Mouse (Mus musculus): Measurements from ENCODE around the gene Gck. TPM values are rescaled to one million over a fixed set of nuclear protein-coding genes. Genes with fewer than 3 reads are reported as not detected.

Gene Gck
- polyA plus RNA-seq, 1 experiment from 2014 or later: 2.3 TPM

DNA sequence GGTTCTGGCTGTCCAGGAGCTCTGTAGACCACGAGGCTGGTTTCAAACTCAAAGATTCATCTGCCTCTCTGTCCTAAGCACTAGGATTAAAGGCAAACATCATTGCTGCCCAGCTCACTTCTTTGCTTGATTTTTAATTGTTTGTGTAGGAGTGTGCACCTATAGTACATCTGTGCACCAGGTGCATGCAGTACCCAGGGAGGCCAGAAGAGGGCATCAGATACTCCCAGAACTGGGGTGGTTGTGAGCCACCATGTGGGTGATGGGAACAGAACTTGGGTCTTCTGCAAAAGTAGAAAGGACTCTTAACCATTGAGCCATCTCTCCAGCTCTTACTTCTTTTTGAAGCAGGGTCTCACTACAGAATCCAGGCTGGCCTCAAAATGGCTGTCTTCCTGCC is 91.2 kb downstream of the Gck start:
- Histone ChIP-seq H3K27me3 (replicated peaks; ENCODE audit: control insufficient read depth, insufficient read depth, low read length) (no peaks in the 10 kb centered on the region; the same call in 1 of the 2 replicates), H3K36me3 (ENCODE audit: control insufficient read depth, insufficient read depth, low read length) (no peaks in the 10 kb centered on the region), H3K27ac (ENCODE audit: low read depth) (no peak overlapping the region), H3K9ac (ENCODE audit: low read length) (no peak overlapping the region), H3K9me3 (ENCODE audit: control insufficient read depth, low read length) (no peaks in the 10 kb centered on the region; the same call in 1 of the 2 replicates), H3K4me3 (ENCODE audit: low read depth, low read length) (no peak overlapping the region), H3K4me1 (replicated peaks; ENCODE audit: control insufficient read depth, insufficient read depth, low read length) (peaks cover 10% of the 10 kb centered on the region), H3K4me2 (ENCODE audit: low read length) (no peak overlapping the region)
- DNase-seq (ENCODE audit: low spot score): no peak
- WGBS: 90% methylated on average over 1 of the region's 1 CpGs
- no peak for ATAC-seq (replicated peaks; ENCODE audit: low FRiP score, low TSS enrichment, low read depth)

DNA sequence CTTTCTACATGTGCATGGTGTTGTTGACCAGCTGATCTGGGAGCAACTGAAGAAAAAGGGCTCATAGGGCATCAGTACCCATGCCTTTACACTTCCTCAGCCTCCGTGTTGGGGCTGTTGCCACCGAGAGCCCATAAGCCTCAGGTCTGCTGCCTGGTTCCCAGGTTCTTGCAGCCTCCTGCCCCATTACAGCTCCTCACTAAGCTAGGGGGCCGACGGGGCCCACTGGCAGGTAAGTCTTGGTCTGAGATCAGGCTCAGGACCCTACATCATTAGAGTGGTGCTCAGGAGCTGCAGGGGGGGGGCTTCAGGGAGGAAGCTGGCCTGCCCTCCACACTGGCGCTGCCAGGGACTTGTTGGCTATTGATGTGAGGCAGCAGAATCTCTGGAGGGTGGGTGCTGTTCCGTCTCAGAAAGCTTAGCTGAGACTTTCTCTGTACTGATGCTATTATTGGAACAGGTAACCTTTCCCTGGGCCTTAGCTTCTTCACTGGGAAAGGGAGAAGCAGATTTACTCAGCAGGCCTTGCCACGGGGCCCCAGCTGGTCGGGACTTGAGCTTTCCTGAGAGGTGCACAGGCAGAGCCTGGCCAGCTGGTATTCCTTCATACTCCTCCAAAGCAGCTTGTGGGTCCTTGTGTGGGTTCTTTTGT is 93.3 kb downstream of the Gck start:
- Histone ChIP-seq H3K4me1 (replicated peaks; ENCODE audit: control insufficient read depth, insufficient read depth, low read length) (peaks cover 7% of the 10 kb centered on the region), H3K36me3 (ENCODE audit: control insufficient read depth, insufficient read depth, low read length) (no peaks in the 10 kb centered on the region), H3K4me3 (ENCODE audit: low read depth, low read length) (no peak overlapping the region), H3K27ac (ENCODE audit: low read depth) (no peak overlapping the region), H3K27me3 (replicated peaks; ENCODE audit: control insufficient read depth, insufficient read depth, low read length) (no peaks in the 10 kb centered on the region; the same call in 1 of the 2 replicates), H3K9me3 (ENCODE audit: control insufficient read depth, low read length) (no peaks in the 10 kb centered on the region; the same call in 1 of the 2 replicates), H3K4me2 (ENCODE audit: low read length) (no peak overlapping the region), H3K9ac (ENCODE audit: low read length) (no peak overlapping the region)
- ATAC-seq (replicated peaks; ENCODE audit: low FRiP score, low TSS enrichment, low read depth): no peak
- WGBS: 76% methylated on average over 8 of the region's 8 CpGs
- DNase-seq (ENCODE audit: low spot score): no peak

GRCm38 (mm10) chr11:5855902-5856301 is 94.0 kb downstream of the Gck start:
- no peak for DNase-seq (ENCODE audit: low spot score)
- H3K4me1 ChIP-seq (replicated peaks; ENCODE audit: control insufficient read depth, insufficient read depth, low read length): peaks cover 1% of the 10 kb centered on the region; the same call in 1 of the 2 replicates

GRCm38 (mm10) chr11:5855481-5855880 is 94.4 kb downstream of the Gck start:
- no peak for ATAC-seq (replicated peaks; ENCODE audit: low FRiP score, low TSS enrichment, low read depth)
- no peak overlapping the region for H3K27ac ChIP-seq (ENCODE audit: low read depth)
- H3K27me3 ChIP-seq (replicated peaks; ENCODE audit: control insufficient read depth, insufficient read depth, low read length): no peaks in the 10 kb centered on the region
- H3K9me3 ChIP-seq (ENCODE audit: control insufficient read depth, low read length): no peaks in the 10 kb centered on the region; the same call in 1 of the 2 replicates
- H3K4me2 ChIP-seq (ENCODE audit: low read length): no peak overlapping the region
- DNase-seq (ENCODE audit: low spot score): no peak
- H3K4me3 ChIP-seq (ENCODE audit: low read depth, low read length): no peak overlapping the region
- no peaks in the 10 kb centered on the region for H3K36me3 ChIP-seq (ENCODE audit: control insufficient read depth, insufficient read depth, low read length)
- H3K9ac ChIP-seq (ENCODE audit: low read length): no peak overlapping the region
- H3K4me1 ChIP-seq (replicated peaks; ENCODE audit: control insufficient read depth, insufficient read depth, low read length): no peaks in the 10 kb centered on the region

More at GRCm38 (mm10) chr11:5855902-5856301, 94.0 kb downstream of the Gck start:
- Histone ChIP-seq H3K4me3 (ENCODE audit: low read depth, low read length) (no peak overlapping the region), H3K36me3 (ENCODE audit: control insufficient read depth, insufficient read depth, low read length) (no peaks in the 10 kb centered on the region), H3K9ac (ENCODE audit: low read length) (no peak overlapping the region), H3K9me3 (ENCODE audit: control insufficient read depth, low read length) (no peaks in the 10 kb centered on the region; the same call in 1 of the 2 replicates), H3K27me3 (replicated peaks; ENCODE audit: control insufficient read depth, insufficient read depth, low read length) (no peaks in the 10 kb centered on the region; the same call in 1 of the 2 replicates), H3K27ac (ENCODE audit: low read depth) (0 out of 2 replicates have a peak overlapping the region, but pooled peaks have one; percentile 27), H3K4me2 (ENCODE audit: low read length) (no peak overlapping the region)
- no peak for ATAC-seq (replicated peaks; ENCODE audit: low FRiP score, low TSS enrichment, low read depth)
- 42% methylated on average over 7 of the region's 7 CpGs for WGBS

- Histone ChIP-seq H3K27ac (ENCODE audit: low read depth) (no peak overlapping the region), H3K9ac (ENCODE audit: low read length) (no peak overlapping the region), H3K4me2 (ENCODE audit: low read length) (no peak overlapping the region), H3K4me1 (replicated peaks; ENCODE audit: control insufficient read depth, insufficient read depth, low read length) (no peaks in the 10 kb centered on the region), H3K4me3 (ENCODE audit: low read depth, low read length) (no peak overlapping the region), H3K27me3 (replicated peaks; ENCODE audit: control insufficient read depth, insufficient read depth, low read length) (no peaks in the 10 kb centered on the region), H3K36me3 (ENCODE audit: control insufficient read depth, insufficient read depth, low read length) (no peaks in the 10 kb centered on the region), H3K9me3 (ENCODE audit: control insufficient read depth, low read length) (no peaks in the 10 kb centered on the region)
- ATAC-seq (replicated peaks; ENCODE audit: low FRiP score, low TSS enrichment, low read depth) (no peak), DNase-seq (ENCODE audit: low spot score) (no peak)
- whole genome bisulfite sequencing: 31% methylated on average over 1 of the region's 1 CpGs
Measured at GRCm38 (mm10) chr11:5852314-5852713, 97.6 kb downstream of the Gck start.

DNA sequence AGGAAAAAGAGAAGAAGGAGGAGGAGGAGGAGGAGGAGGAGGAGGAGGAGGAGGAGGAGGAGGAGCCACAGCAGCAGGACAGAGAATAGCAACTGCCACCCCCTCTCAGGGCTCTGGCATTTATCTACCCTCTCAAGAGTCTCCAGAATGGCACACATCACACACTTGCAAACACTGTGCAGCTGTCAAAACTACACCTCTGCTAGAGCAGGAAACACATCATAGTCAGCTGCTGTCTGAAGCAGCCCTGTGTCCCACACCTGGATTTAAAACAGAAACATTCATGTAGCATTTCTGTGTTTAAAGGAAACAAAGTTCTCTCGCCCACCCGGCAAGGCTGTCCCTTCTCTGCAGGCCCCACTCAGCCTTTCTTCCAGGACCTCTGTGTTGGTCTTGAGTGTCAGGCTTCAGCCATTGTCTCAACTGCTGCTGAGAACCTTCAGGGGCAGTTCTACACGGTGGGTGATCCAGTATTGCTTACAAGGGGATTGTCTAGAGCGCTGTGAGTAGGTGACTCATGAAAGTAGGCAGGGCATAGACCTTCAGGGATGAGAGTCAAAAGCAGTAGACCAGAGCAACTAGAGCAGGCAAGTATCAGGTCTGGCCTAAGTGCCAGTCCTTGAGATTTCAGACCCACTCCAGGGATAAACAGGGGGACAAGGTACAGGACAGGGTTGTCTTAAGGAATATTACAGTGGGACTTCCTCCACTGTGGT is 98.7 kb downstream of the Gck start:
- H3K4me2 ChIP-seq (ENCODE audit: low read length): no peak overlapping the region
- H3K4me3 ChIP-seq (ENCODE audit: low read depth, low read length): no peak overlapping the region
- H3K27me3 ChIP-seq (replicated peaks; ENCODE audit: control insufficient read depth, insufficient read depth, low read length): no peaks in the 10 kb centered on the region
- no peaks in the 10 kb centered on the region for H3K9me3 ChIP-seq (ENCODE audit: control insufficient read depth, low read length)
- H3K36me3 ChIP-seq (ENCODE audit: control insufficient read depth, insufficient read depth, low read length): no peaks in the 10 kb centered on the region
- no peak for DNase-seq (ENCODE audit: low spot score)
- no peak overlapping the region for H3K27ac ChIP-seq (ENCODE audit: low read depth)
- H3K9ac ChIP-seq (ENCODE audit: low read length): no peak overlapping the region
- no peak for ATAC-seq (replicated peaks; ENCODE audit: low FRiP score, low TSS enrichment, low read depth)
- no peaks in the 10 kb centered on the region for H3K4me1 ChIP-seq (replicated peaks; ENCODE audit: control insufficient read depth, insufficient read depth, low read length)
- WGBS: 49% methylated on average over 4 of the region's 4 CpGs

Other genes with a start within 250 kb of the Gck start
- gene Mrps24, start 234.4 kb downstream of the Gck start, polyA plus RNA-seq (2014; fragmentation: Nextera tagmentation; extraction: Ambion mirVana): 229 and 246 TPM in 2 replicates
- 17.6 and 18.2 TPM in 2 replicates for gene Urgcp, start 187.7 kb downstream of the Gck start, polyA plus RNA-seq (2014; fragmentation: Nextera tagmentation; extraction: Ambion mirVana)
- 116 and 126 TPM in 2 replicates for gene Dbnl, start 161.6 kb downstream of the Gck start, polyA plus RNA-seq (2014; fragmentation: Nextera tagmentation; extraction: Ambion mirVana)
- gene Pgam2, start 146.3 kb downstream of the Gck start, polyA plus RNA-seq (2014; fragmentation: Nextera tagmentation; extraction: Ambion mirVana): 2.0 and 2.4 TPM in 2 replicates
- gene Polm, start 112.1 kb downstream of the Gck start, polyA plus RNA-seq (2014; fragmentation: Nextera tagmentation; extraction: Ambion mirVana): 10.2 and 10.8 TPM in 2 replicates
- gene Aebp1, start 88.1 kb downstream of the Gck start, polyA plus RNA-seq (2014; fragmentation: Nextera tagmentation; extraction: Ambion mirVana): 37.6 and 37.9 TPM in 2 replicates
- 130 and 137 TPM in 2 replicates for gene Pold2, start 71.8 kb downstream of the Gck start, polyA plus RNA-seq (2014; fragmentation: Nextera tagmentation; extraction: Ambion mirVana)
- 22.9 and 33.3 TPM in 2 replicates for gene Myl7, start 51.3 kb downstream of the Gck start, polyA plus RNA-seq (2014; fragmentation: Nextera tagmentation; extraction: Ambion mirVana)
- gene Ykt6, start 5.6 kb upstream of the Gck start, polyA plus RNA-seq (2014; fragmentation: Nextera tagmentation; extraction: Ambion mirVana): 23.0 and 23.3 TPM in 2 replicates
- 2.9 and 3.4 TPM in 2 replicates for gene Camk2b, start 116.3 kb upstream of the Gck start, polyA plus RNA-seq (2014; fragmentation: Nextera tagmentation; extraction: Ambion mirVana)
- gene A730071L15Rik, start 249.9 kb upstream of the Gck start, polyA plus RNA-seq (2014; fragmentation: Nextera tagmentation; extraction: Ambion mirVana): 0.50 and 0.54 TPM in 2 replicates